Mouse (Mus musculus) midbrain, embryonic 13.5 days (tissue): Measurements from ENCODE around the gene Cnst. TPM values are rescaled to one million over a fixed set of nuclear protein-coding genes. Genes with fewer than 3 reads are reported as not detected.
A peak's percentile ranks its signal among the peaks of the same experiment; 100 is the strongest.

Experiments used
- ATAC-seq: fragments of 200-750 bp; cut with Nextera tagmentation; 2 replicates; pipeline ENCODE4 v1.8.0; 2017; ENCODE audit warnings: mild to moderate bottlenecking, moderate TSS enrichment, moderate library complexity
- H3K27ac ChIP-seq: fragments of 300-500 bp; sonication (generic); 2 replicates; pipeline ENCODE4 v1.5.1; 2015; ENCODE audit warnings: inconsistent platforms, mild to moderate bottlenecking, moderate library complexity
- H3K27me3 ChIP-seq: fragments of 300-500 bp; sonication (generic); 2 replicates; pipeline ENCODE4 v1.6.1; 2015; ENCODE audit warnings: mild to moderate bottlenecking, inconsistent platforms
- H3K36me3 ChIP-seq: fragments of 300-500 bp; sonication (generic); 2 replicates; pipeline ENCODE4 v1.6.1; 2015; ENCODE audit warnings: mild to moderate bottlenecking, inconsistent platforms
- H3K4me1 ChIP-seq: fragments of 300-500 bp; sonication (generic); replicated peaks from 2 replicates; pipeline ENCODE4 v1.6.1; 2015; ENCODE audit warnings: inconsistent platforms
- H3K4me2 ChIP-seq: fragments of 300-500 bp; sonication (generic); replicated peaks from 2 replicates; pipeline ENCODE4 v1.6.1; 2015; ENCODE audit warnings: moderate library complexity, mild to moderate bottlenecking, inconsistent platforms
- H3K4me3 ChIP-seq: fragments of 300-500 bp; sonication (generic); replicated peaks from 2 replicates; pipeline ENCODE4 v1.5.1; 2015; ENCODE audit warnings: mild to moderate bottlenecking, inconsistent platforms
- H3K9ac ChIP-seq: fragments of 300-500 bp; sonication (generic); replicated peaks from 2 replicates; pipeline ENCODE4 v1.6.1; 2015; ENCODE audit warnings: mild to moderate bottlenecking, inconsistent platforms
- H3K9me3 ChIP-seq: fragments of 300-500 bp; sonication (generic); 2 replicates; pipeline ENCODE4 v1.6.1; 2016; ENCODE audit warnings: mild to moderate bottlenecking, inconsistent platforms
- WGBS: fragments of 180-500 bp; shearing (Covaris S2); methylation state at CpG from one replicate; pipeline ENCODE4 v1.1.7; 2015; 5-methylcytosine and 5-hydroxymethylcytosine counted together
- polyA plus RNA-seq: library from polyadenylated mRNA; unstranded; fragments of >200 nt; fragmentation: Nextera tagmentation; extraction: Ambion mirVana; gene quantifications from 2 replicates; pipeline ENCODE4 v1.2.1, GENCODE M21; 2015

Gene Cnst
- polyA plus RNA-seq, 1 experiment from 2014 or later = 28.2 TPM

DNA sequence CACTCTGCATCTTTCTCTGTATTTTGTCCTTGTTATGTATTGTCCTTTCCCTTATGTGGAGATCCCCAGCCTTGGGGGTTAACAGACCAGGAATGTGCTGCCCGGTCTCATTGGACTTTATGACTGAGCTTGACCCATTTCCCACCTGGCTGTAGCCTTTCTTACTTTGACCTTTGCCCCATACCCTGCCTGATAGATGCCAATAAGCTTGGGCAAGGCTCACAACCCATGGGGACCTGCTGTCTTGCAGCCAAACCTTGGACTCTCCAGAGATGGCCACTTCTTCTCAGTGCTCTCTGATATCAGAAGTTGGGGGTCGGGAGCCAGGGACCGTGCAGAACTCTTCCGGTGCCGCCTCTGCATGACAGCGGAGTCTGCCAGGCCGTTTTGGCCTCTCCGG, 62.4 kb downstream of the Cnst start:
- H3K9ac ChIP-seq = no peak overlapping the region
- H3K4me3 ChIP-seq = no peak overlapping the region
- H3K27me3 ChIP-seq = no peaks in the 10 kb centered on the region
- no peaks in the 10 kb centered on the region for H3K9me3 ChIP-seq
- WGBS = 92% methylated on average over 8 of the region's 8 CpGs
- H3K4me2 ChIP-seq = no peak overlapping the region
- peaks cover 10% of the 10 kb centered on the region for H3K4me1 ChIP-seq
- ATAC-seq = no peak
- H3K27ac ChIP-seq = no peak overlapping the region
- H3K36me3 ChIP-seq = peaks cover 26% of the 10 kb centered on the region

- peak; percentile 50; the same call in 1 of the 2 replicates for ATAC-seq
- Histone ChIP-seq H3K4me2 (no peak overlapping the region), H3K4me1 (peaks cover 10% of the 10 kb centered on the region), H3K4me3 (no peak overlapping the region), H3K27ac (no peak overlapping the region), H3K36me3 (peaks cover 37% of the 10 kb centered on the region), H3K27me3 (no peaks in the 10 kb centered on the region), H3K9ac (0 out of 2 replicates have a peak overlapping the region, but pooled peaks have one; percentile 33), H3K9me3 (no peaks in the 10 kb centered on the region)
- WGBS = 49% methylated on average over 26 of the region's 26 CpGs
These were observed 63.7 kb downstream of the Cnst start for GRCm38 (mm10) chr1:179609724-179610505.

DNA sequence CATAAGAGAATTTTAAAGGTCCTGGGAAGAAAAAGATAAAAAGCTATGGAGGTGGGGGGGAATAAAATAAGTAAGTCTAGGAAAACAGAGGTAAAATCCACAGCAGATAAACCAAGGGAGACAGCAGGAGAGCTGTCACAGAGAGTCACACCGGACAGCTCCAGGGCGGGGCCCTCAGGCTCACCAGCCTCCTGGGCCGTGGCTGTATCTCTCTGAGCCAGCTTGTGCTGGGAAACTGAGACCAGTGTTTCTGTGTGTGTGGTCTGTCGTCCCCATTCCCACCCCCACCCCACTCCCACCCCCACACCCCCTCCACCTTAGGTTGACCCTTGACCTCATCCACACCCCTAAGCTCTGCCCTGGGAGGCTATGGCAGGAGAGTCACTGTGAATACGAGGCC, 65.0 kb downstream of the Cnst start:
- Histone ChIP-seq H3K4me3 (no peak overlapping the region), H3K4me1 (peaks cover 10% of the 10 kb centered on the region), H3K4me2 (no peak overlapping the region), H3K9me3 (no peaks in the 10 kb centered on the region), H3K36me3 (peaks cover 32% of the 10 kb centered on the region), H3K27me3 (no peaks in the 10 kb centered on the region), H3K27ac (no peak overlapping the region), H3K9ac (no peak overlapping the region)
- 51% methylated on average over 5 of the region's 5 CpGs for WGBS
- ATAC-seq = no peak

DNA sequence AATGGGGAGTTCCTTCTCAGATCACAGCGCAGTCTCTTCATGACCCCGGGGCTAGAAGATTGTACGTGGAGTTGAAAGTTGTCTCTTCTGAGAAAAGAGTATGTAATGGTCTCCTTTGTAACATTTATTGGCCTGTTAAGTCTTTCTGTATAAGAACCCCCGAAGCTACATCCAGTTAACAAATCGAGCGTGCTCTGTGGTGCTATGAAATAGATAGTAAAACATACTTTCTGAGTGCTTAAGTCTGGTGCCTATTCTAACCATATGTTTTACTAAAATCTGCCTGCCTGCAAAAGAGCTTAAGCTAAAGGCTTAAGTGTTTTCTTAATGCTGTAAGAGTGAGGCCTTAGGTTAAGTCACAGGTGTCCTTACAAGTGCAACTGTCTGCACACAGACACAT, 66.2 kb downstream of the Cnst start:
- H3K27me3 ChIP-seq = no peaks in the 10 kb centered on the region
- 94% methylated on average over 6 of the region's 6 CpGs for WGBS
- H3K9ac ChIP-seq = no peak overlapping the region
- peaks cover 30% of the 10 kb centered on the region for H3K36me3 ChIP-seq
- H3K9me3 ChIP-seq = no peaks in the 10 kb centered on the region
- no peak for ATAC-seq
- no peak overlapping the region for H3K27ac ChIP-seq
- peaks cover 10% of the 10 kb centered on the region for H3K4me1 ChIP-seq
- H3K4me2 ChIP-seq = no peak overlapping the region
- H3K4me3 ChIP-seq = no peak overlapping the region

GRCm38 (mm10) chr1:179612986-179613505, 66.9 kb downstream of the Cnst start:
- Histone ChIP-seq H3K9ac (no peak overlapping the region), H3K27ac (no peak overlapping the region), H3K27me3 (no peaks in the 10 kb centered on the region), H3K4me2 (no peak overlapping the region), H3K36me3 (peaks cover 28% of the 10 kb centered on the region), H3K4me1 (peaks cover 10% of the 10 kb centered on the region), H3K4me3 (no peak overlapping the region), H3K9me3 (no peaks in the 10 kb centered on the region)
- 85% methylated on average over 9 of the region's 9 CpGs for WGBS
- ATAC-seq = no peak

DNA sequence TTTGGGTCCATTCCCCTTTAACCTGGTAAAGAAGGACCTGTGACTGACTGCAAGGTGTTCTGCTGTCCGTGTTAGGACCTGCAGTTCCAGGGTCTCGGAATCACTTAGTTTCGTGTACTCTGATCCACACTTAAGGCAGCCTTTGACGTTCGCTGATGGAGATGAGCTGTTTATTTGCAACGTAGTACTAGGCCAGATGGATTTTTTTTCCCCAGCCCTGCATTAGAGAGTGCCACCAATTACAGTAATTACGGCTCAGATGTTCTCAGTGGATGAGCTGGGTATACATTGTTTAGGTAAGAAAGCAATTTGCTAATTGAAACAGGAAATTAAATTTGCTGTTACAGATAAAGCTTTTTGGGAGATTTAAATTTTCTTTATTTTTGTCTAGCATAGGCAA, 71.3 kb downstream of the Cnst start:
- Histone ChIP-seq H3K9ac (no peak overlapping the region), H3K27me3 (no peaks in the 10 kb centered on the region), H3K4me3 (no peak overlapping the region), H3K4me2 (no peak overlapping the region), H3K36me3 (peaks cover 19% of the 10 kb centered on the region), H3K9me3 (no peaks in the 10 kb centered on the region), H3K4me1 (no peaks in the 10 kb centered on the region), H3K27ac (no peak overlapping the region)
- WGBS = 91% methylated on average over 7 of the region's 7 CpGs
- ATAC-seq = no peak

- Histone ChIP-seq H3K4me1 (no peaks in the 10 kb centered on the region), H3K9ac (no peak overlapping the region), H3K9me3 (no peaks in the 10 kb centered on the region), H3K36me3 (peaks cover 23% of the 10 kb centered on the region), H3K27ac (no peak overlapping the region), H3K4me3 (no peak overlapping the region), H3K4me2 (no peak overlapping the region), H3K27me3 (no peaks in the 10 kb centered on the region)
- 93% methylated on average over 12 of the region's 12 CpGs for WGBS
- ATAC-seq = no peak
These were observed 76.5 kb downstream of the Cnst start for GRCm38 (mm10) chr1:179622665-179623064.

- peaks cover 23% of the 10 kb centered on the region for H3K36me3 ChIP-seq
- no peaks in the 10 kb centered on the region for H3K4me1 ChIP-seq
- no peak overlapping the region for H3K27ac ChIP-seq
- ATAC-seq = no peak
- no peak overlapping the region for H3K9ac ChIP-seq
- no peaks in the 10 kb centered on the region for H3K27me3 ChIP-seq
- no peak overlapping the region for H3K4me3 ChIP-seq
- H3K4me2 ChIP-seq = no peak overlapping the region
- H3K9me3 ChIP-seq = no peaks in the 10 kb centered on the region
- 61% methylated on average over 4 of the region's 4 CpGs for WGBS
These were observed 77.5 kb downstream of the Cnst start for GRCm38 (mm10) chr1:179623657-179624056.

DNA sequence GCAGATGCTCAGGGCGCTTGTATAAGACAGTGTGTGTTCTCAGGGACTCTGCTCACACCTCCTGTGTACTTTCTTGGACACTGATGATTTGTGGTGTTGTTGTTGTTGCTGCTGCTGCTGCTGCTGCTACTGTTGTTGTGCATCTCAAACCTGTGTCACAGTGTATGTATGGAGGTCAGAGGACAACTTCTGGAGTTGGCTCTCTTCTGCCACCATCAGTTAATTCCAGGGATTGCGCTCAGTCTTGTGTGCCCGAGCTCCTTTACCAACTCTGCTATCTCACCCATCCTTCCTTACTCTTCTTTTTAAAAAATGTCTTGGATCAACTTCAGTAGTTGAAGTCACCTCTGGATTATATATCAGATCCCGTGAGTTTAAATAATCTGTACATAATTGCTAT, 78.2 kb downstream of the Cnst start:
- no peak overlapping the region for H3K27ac ChIP-seq
- 73% methylated on average over 4 of the region's 4 CpGs for WGBS
- 0 out of 2 replicates have a peak, but pooled peaks have one; percentile 22 for ATAC-seq

DNA sequence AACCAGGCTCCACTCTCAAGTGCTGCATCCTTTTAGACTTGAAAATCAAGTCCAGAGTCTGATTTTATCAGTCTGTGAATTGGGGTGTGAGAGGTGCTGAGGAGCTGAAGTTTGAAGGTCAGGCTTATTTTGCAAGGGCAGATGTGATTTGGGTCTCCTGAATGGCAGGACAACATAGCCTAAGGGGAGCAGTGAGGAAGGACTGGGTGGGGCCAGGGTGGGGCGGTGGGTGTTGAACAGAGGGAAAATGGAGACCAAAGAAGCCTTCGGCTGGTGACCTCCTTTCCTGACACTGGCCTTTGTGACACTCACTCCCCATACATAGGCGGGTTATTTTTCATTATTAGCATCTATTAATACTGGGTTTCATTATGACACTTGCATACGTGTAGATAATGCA, 81.7 kb downstream of the Cnst start:
- no peaks in the 10 kb centered on the region for H3K27me3 ChIP-seq
- no peaks in the 10 kb centered on the region for H3K4me1 ChIP-seq
- no peak for ATAC-seq
- H3K9me3 ChIP-seq = no peaks in the 10 kb centered on the region
- H3K4me3 ChIP-seq = no peak overlapping the region
- H3K36me3 ChIP-seq = peaks cover 18% of the 10 kb centered on the region
- no peak overlapping the region for H3K27ac ChIP-seq
- no peak overlapping the region for H3K9ac ChIP-seq
- H3K4me2 ChIP-seq = no peak overlapping the region
- WGBS = 88% methylated on average over 4 of the region's 4 CpGs

More for the DNA sequence above, 78.2 kb downstream of the Cnst start:
- Histone ChIP-seq H3K4me3 (no peak overlapping the region), H3K4me1 (no peaks in the 10 kb centered on the region), H3K36me3 (peaks cover 20% of the 10 kb centered on the region), H3K9ac (no peak overlapping the region), H3K27me3 (no peaks in the 10 kb centered on the region), H3K9me3 (no peaks in the 10 kb centered on the region), H3K4me2 (no peak overlapping the region)

DNA sequence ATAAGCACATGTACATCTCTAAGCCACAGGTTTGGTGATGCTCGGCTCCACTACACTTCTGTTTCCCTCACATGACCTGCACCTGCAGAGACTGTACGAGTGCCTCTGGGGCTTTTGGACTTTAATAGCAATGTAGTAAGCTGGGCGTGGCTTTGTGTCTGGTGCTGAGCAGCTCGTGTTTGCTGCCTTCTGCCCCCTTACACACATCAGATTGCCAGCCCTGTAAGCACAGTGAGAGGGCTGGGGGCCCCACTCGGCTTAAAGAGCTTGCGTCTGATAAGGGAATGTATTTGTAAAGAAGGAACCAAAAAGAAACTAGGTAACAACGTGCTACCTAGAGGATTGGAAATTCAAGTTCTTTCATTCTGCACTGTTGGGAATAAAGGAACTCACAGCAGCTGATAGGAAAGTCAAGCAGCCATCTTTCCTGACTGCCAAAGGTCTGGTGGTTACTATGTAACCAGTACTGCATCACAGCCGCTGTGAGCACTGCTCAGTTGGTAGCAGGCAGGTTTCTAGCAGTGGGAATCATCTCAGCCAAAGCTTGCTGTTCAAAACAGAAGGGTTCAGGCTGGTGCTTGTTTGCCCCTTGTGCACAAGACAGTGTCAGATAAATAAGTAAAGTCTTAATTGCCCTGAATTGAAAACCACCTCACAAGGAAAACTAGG, 82.4 kb downstream of the Cnst start:
- WGBS = 77% methylated on average over 8 of the region's 8 CpGs
- Histone ChIP-seq H3K9me3 (no peaks in the 10 kb centered on the region), H3K27ac (no peak overlapping the region), H3K4me3 (no peak overlapping the region), H3K4me2 (no peak overlapping the region), H3K27me3 (no peaks in the 10 kb centered on the region), H3K36me3 (peaks cover 16% of the 10 kb centered on the region), H3K4me1 (no peaks in the 10 kb centered on the region), H3K9ac (no peak overlapping the region)
- no peak for ATAC-seq

- no peaks in the 10 kb centered on the region for H3K4me1 ChIP-seq
These were observed 83.1 kb downstream of the Cnst start for GRCm38 (mm10) chr1:179629276-179629675.

More at GRCm38 (mm10) chr1:179629276-179629675, 83.1 kb downstream of the Cnst start:
- no peak overlapping the region for H3K4me2 ChIP-seq
- no peak for ATAC-seq
- H3K27ac ChIP-seq = no peak overlapping the region
- H3K4me3 ChIP-seq = no peak overlapping the region
- 85% methylated on average over 5 of the region's 5 CpGs for WGBS
- no peaks in the 10 kb centered on the region for H3K9me3 ChIP-seq
- H3K27me3 ChIP-seq = no peaks in the 10 kb centered on the region
- H3K36me3 ChIP-seq = peaks cover 14% of the 10 kb centered on the region
- H3K9ac ChIP-seq = no peak overlapping the region
